Mouse (Mus musculus) olfactory bulb, adult 2 months (tissue): Measurements from ENCODE around the gene Capn8.

ENCODE experiments used
- CTCF ChIP-seq: fragments of 200-500 bp; IDR thresholded peaks from 2 replicates; pipeline ENCODE4 v1.5.1; 2012; ENCODE audit warnings: low read depth, mild to moderate bottlenecking, low read length, moderate library complexity; ENCODE audit not compliant: insufficient read depth
- POLR2A ChIP-seq: fragments of 200-500 bp; IDR thresholded peaks from 2 replicates; pipeline ENCODE4 v1.6.1; 2012; ENCODE audit warnings: mild to moderate bottlenecking, low read depth, low read length, moderate library complexity; ENCODE audit not compliant: insufficient read depth

DNA sequence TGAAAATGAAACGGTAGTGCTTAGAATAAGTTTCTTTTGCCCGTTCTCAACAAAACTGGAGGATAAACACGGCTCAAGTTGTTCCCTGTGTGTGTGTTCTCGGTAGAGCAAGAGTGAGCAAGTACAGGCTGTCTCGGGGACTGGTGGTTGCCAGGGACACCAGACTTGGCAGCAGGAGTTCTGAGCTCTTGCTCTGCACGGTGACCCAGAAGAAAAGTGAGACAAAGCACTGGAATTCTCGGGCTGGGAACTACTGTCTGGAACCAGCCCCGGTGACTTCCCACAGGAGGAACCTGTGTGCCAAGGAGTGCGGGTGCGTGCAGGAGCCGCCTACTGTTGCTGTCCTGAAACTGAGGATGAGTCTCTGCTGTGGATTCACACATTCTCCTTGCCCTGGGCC lies 98.9 kb downstream of the Capn8 start:
- no peak for TF ChIP-seq CTCF
- no peak for TF ChIP-seq POLR2A
